Mouse (Mus musculus): ENCODE results near the gene Tenm3.

DNA sequence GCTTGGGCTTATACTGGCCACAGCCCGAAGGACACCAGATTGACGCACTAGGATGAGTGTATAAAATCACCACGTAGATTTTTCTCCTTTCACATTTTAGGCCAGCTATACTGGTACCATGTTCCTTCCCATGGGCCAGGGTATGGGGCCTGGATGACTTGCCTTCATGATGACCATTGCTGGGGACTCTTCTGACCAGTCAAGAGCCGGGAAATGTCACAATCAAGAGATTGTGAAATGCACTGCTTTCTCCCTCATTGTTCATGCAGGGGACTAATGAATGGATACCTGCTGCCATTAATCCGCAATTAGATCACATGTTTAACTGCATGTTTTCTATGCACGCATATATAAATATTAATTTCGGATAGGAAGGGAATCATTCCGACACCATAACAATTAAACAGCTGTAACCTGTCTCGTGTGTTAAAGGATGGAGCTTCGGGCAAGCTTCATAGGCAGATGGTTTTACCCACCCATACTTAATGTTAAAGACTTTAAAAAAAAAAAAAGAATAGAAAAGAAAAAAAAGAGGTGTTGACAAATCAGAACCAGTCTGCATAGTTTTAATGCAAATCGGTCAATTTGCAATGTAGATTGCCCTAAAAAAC lies 521.0 kb downstream of the Tenm3 start:
- no peak for TF ChIP-seq CTCF (IDR thresholded peaks at IDR 0.05; ENCODE audit: control insufficient read depth, insufficient read depth, insufficient read length)
- TF ChIP-seq CEBPB (IDR thresholded peaks at IDR 0.05; ENCODE audit: low read depth): no peak
- no peak for TF ChIP-seq MYOD1 (IDR thresholded peaks at IDR 0.05; ENCODE audit: control insufficient read depth, insufficient read length, low read depth)
